Mouse (Mus musculus): ENCODE data around the gene Fam243. TPM values are rescaled to one million over a fixed set of nuclear protein-coding genes. Genes with fewer than 3 reads are reported as not detected.
A peak's percentile ranks its signal among the peaks of the same experiment; 100 is the strongest.

The Fam243 gene
- total and polyA plus RNA-seq, 3 experiments, result not detected

DNA sequence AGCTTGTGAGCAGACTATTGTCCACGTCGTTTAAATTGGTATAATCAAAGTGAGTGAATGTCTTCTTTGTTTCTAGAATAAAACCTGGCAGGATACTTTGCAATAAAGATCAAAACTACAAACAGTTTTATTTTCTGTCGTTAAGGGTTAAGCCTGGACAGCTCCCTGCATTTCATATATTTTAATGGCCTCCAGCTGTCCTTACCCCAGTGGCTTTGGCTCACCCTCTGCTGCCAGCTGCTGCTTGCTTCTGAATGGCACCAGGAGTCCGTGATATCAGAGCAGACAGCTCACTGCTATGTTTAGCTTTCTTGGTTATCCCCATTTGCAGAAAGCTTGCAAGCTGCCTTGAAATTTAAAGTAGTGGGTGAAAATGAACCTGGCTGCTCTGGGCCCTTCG is 19.3 kb downstream of the Fam243 start:
- DNase-seq (ENCODE audit: low read depth, low spot score), result peak; percentile 40
- H3K27me3 ChIP-seq (ENCODE audit: control insufficient read depth in 1 of 2, insufficient read depth in 2 of 2, low read length in 2 of 2), result peaks cover 0 to 1% of the 10 kb centered on the region in 2 experiments; a peak in 1 of 4 replicates
- H3K27ac ChIP-seq (ENCODE audit: control insufficient read depth, low read depth, low read length), result no peak overlapping the region
- H3K9ac ChIP-seq (ENCODE audit: control insufficient read depth, low read depth, low read length, poor library complexity, severe bottlenecking), result peak overlapping the region; percentile 67
- H3K79me2 ChIP-seq (ENCODE audit: control insufficient read depth, insufficient read depth, low read length, poor library complexity), result peaks cover 3% of the 10 kb centered on the region; the same call in 1 of the 2 replicates
- peaks cover under 1 to 9% of the 10 kb centered on the region in 2 experiments; a peak in 3 of 4 replicates for H3K36me3 ChIP-seq (ENCODE audit: control insufficient read depth in 1 of 2, insufficient read depth in 2 of 2, low read length in 2 of 2)
- no peak for TF ChIP-seq ETS1 (IDR thresholded peaks at IDR 0.05; ENCODE audit: low read depth, low read length)
- TF ChIP-seq NELFE (IDR thresholded peaks at IDR 0.05; ENCODE audit: low read depth, low read length), result no peak
- no peak for TF ChIP-seq MAZ (IDR thresholded peaks at IDR 0.05; ENCODE audit: low read depth, low read length)
- no peak for TF ChIP-seq GATA1 (IDR thresholded peaks at IDR 0.05; ENCODE audit: low read depth, low read length)
- no peak for TF ChIP-seq POLR2AphosphoS2 (IDR thresholded peaks at IDR 0.05; ENCODE audit: low read length)
- no peak for TF ChIP-seq ELF1 (IDR thresholded peaks at IDR 0.05; ENCODE audit: low read depth, low read length)
- TF ChIP-seq ZC3H11A (IDR thresholded peaks at IDR 0.05; ENCODE audit: low read depth, low read length), result no peak
- TF ChIP-seq POLR2A (IDR thresholded peaks at IDR 0.05; ENCODE audit: control insufficient read depth in 1 of 2, insufficient read depth in 1 of 2, low read depth in 1 of 2, low read length in 2 of 2, poor library complexity in 1 of 2), result no peak
- no peak for TF ChIP-seq UBTF (IDR thresholded peaks at IDR 0.05; ENCODE audit: borderline replicate concordance, insufficient read depth, low read depth, low read length)
- no peak for TF ChIP-seq ZKSCAN1 (IDR thresholded peaks at IDR 0.05; ENCODE audit: low read depth, low read length)
- no peak for TF ChIP-seq MAFK (IDR thresholded peaks at IDR 0.05; ENCODE audit: borderline replicate concordance, low read depth, low read length)
- TF ChIP-seq RAD21 (IDR thresholded peaks at IDR 0.05; ENCODE audit: low read depth, low read length), result no peak
- no peak for TF ChIP-seq NRF1 (IDR thresholded peaks at IDR 0.05; ENCODE audit: insufficient read depth, low read depth, low read length, poor library complexity, severe bottlenecking)
- TF ChIP-seq CHD1 (IDR thresholded peaks at IDR 0.05; ENCODE audit: low read depth, low read length), result no peak
- no peak for TF ChIP-seq ZNF384 (IDR thresholded peaks at IDR 0.05; ENCODE audit: low read depth, low read length)
- TF ChIP-seq ZMIZ1 (IDR thresholded peaks at IDR 0.05; ENCODE audit: low read depth, low read length), result no peak
- no peak for TF ChIP-seq TAL1 (IDR thresholded peaks at IDR 0.05; ENCODE audit: low read length)
- TF ChIP-seq TCF12 (IDR thresholded peaks at IDR 0.05; ENCODE audit: low read depth, low read length), result no peak
- no peak for TF ChIP-seq TBP (IDR thresholded peaks at IDR 0.05; ENCODE audit: low read depth, low read length)
- no peak for TF ChIP-seq SMC3 (IDR thresholded peaks at IDR 0.05; ENCODE audit: low read depth, low read length)
- no peaks in the 10 kb centered on the region for H3K9me3 ChIP-seq (replicated peaks; ENCODE audit: insufficient read depth, low read length)
- peak overlapping the region; percentile 73 to 85 for H3K4me3 ChIP-seq (ENCODE audit: control insufficient read depth in 1 of 2, insufficient read depth in 1 of 2, low read depth in 2 of 2, low read length in 2 of 2)
- H3K4me1 ChIP-seq (ENCODE audit: control insufficient read depth in 1 of 2, insufficient read depth in 2 of 2, low read length in 2 of 2), result peaks cover 0 to 14% of the 10 kb centered on the region in 2 experiments; a peak in 1 of 4 replicates

DNA sequence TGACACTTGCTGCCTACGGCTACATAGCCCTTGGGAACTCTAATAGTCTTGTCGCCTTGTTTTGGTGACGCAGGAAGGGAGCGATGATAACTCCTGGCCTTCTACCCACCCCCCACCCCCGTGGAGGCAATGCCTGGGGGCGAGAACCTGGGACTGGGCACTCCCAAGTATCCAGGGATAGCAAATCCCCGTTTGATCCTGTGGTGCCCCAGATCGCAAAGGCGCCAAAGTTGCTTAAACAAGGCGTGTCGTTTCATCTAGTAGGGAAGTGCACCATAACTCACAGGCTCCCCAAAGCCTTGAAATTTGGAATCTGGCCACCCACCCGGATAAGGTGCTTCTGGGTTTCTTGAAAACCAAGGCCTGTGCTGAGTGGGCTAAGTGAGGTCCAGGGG is 19.8 kb downstream of the Fam243 start:
- Histone ChIP-seq H3K36me3 (ENCODE audit: control insufficient read depth in 1 of 2, insufficient read depth in 2 of 2, low read length in 2 of 2) (peaks cover 0 to 9% of the 10 kb centered on the region in 2 experiments; a peak in 2 of 4 replicates), H3K79me2 (ENCODE audit: control insufficient read depth, insufficient read depth, low read length, poor library complexity) (peaks cover 3% of the 10 kb centered on the region; the same call in 1 of the 2 replicates), H3K27ac (ENCODE audit: control insufficient read depth, low read depth, low read length) (peak overlapping the region; percentile 15; the same call in 1 of the 2 replicates), H3K9me3 (replicated peaks; ENCODE audit: insufficient read depth, low read length) (no peaks in the 10 kb centered on the region), H3K9ac (ENCODE audit: control insufficient read depth, low read depth, low read length, poor library complexity, severe bottlenecking) (peak overlapping the region; percentile 67), H3K27me3 (ENCODE audit: control insufficient read depth in 1 of 2, insufficient read depth in 2 of 2, low read length in 2 of 2) (peaks cover under 1 to 4% of the 10 kb centered on the region in 2 experiments; a peak in 3 of 4 replicates), H3K4me3 (ENCODE audit: control insufficient read depth in 1 of 2, insufficient read depth in 1 of 2, low read depth in 2 of 2, low read length in 2 of 2) (peak overlapping the region; percentile 73 to 85), H3K4me1 (ENCODE audit: control insufficient read depth in 1 of 2, insufficient read depth in 2 of 2, low read length in 2 of 2) (peaks cover 0 to 14% of the 10 kb centered on the region in 2 experiments; a peak in 1 of 4 replicates)
- no peak for TF ChIP-seq JUND (IDR thresholded peaks at IDR 0.05; ENCODE audit: low read depth, low read length)
- TF ChIP-seq MAX (IDR thresholded peaks at IDR 0.05; ENCODE audit: low read length), result 0 out of 2 replicates have a peak, but pooled peaks have one; percentile 7
- no peak for TF ChIP-seq GABPA (IDR thresholded peaks at IDR 0.05; ENCODE audit: low read depth, low read length)
- TF ChIP-seq POLR2A (IDR thresholded peaks at IDR 0.05; ENCODE audit: control insufficient read depth in 1 of 2, insufficient read depth in 1 of 2, low read depth in 1 of 2, low read length in 2 of 2, poor library complexity in 1 of 2), result no peak
- TF ChIP-seq E2F4 (IDR thresholded peaks at IDR 0.05; ENCODE audit: borderline replicate concordance, low read depth, low read length), result 0 out of 2 replicates have a peak, but pooled peaks have one; percentile 30
- no peak for TF ChIP-seq CTCF (IDR thresholded peaks at IDR 0.05 in 2 of 3, conservative IDR thresholded peaks at IDR 0.05 in 1 of 3; ENCODE audit: control insufficient read depth in 1 of 3, insufficient read depth in 1 of 3, low read depth in 2 of 3, low read length in 3 of 3, poor library complexity in 1 of 3, severe bottlenecking in 1 of 3)
- no peak for TF ChIP-seq MYB (IDR thresholded peaks at IDR 0.05; ENCODE audit: low read depth, low read length)
- TF ChIP-seq MXI1 (IDR thresholded peaks at IDR 0.05; ENCODE audit: low read depth, low read length), result peak; percentile 45; the same call in 1 of the 2 replicates
- TF ChIP-seq ZKSCAN1 (IDR thresholded peaks at IDR 0.05; ENCODE audit: low read depth, low read length), result no peak
- TF ChIP-seq BHLHE40 (IDR thresholded peaks at IDR 0.05; ENCODE audit: borderline replicate concordance, low read depth, low read length), result no peak
- TF ChIP-seq CHD1 (IDR thresholded peaks at IDR 0.05; ENCODE audit: low read depth, low read length), result no peak
- DNase-seq (ENCODE audit: low read depth, low spot score), result no peak

All from MEL (cell line).